Mouse (Mus musculus) embryonic fibroblast, embryonic 13.5 days (primary cell): ENCODE results near the gene Vmn1r29.

Source experiments
- CTCF ChIP-seq: IDR thresholded peaks from 2 replicates; pipeline ENCODE4 v1.5.1; 2011; ENCODE audit warnings: mild to moderate bottlenecking, control low read depth, low read length, moderate library complexity, borderline replicate concordance; ENCODE audit not compliant: insufficient read depth
- POLR2A ChIP-seq: IDR thresholded peaks from 2 replicates; pipeline ENCODE4 v1.6.1; 2011; ENCODE audit warnings: low read depth, mild to moderate bottlenecking, control low read depth, low read length, moderate library complexity

GRCm38 (mm10) chr6:58301249-58301648 is at the start of gene Vmn1r29:
- TF ChIP-seq CTCF: no peak
- no peak for TF ChIP-seq POLR2A
